Mouse (Mus musculus) kidney, embryonic 15.5 days (tissue): ENCODE measurements around the gene Tdrd6. TPM values are rescaled to one million over a fixed set of nuclear protein-coding genes. Genes with fewer than 3 reads are reported as not detected.

ENCODE experiments used
- ATAC-seq: fragments of 200-750 bp; cut with Nextera tagmentation; replicated peaks from 2 replicates; pipeline ENCODE4 v1.8.0; 2017; ENCODE audit warnings: moderate TSS enrichment; ENCODE audit not compliant: low FRiP score
- H3K27ac ChIP-seq: fragments of 300-500 bp; sonication (generic); 2 replicates; pipeline ENCODE4 v1.5.1; 2015; ENCODE audit warnings: mild to moderate bottlenecking, inconsistent platforms
- H3K27me3 ChIP-seq: fragments of 300-500 bp; sonication (generic); 2 replicates; pipeline ENCODE4 v1.6.1; 2015; ENCODE audit warnings: inconsistent platforms
- H3K36me3 ChIP-seq: fragments of 300-500 bp; sonication (generic); 2 replicates; pipeline ENCODE4 v1.6.1; 2015; ENCODE audit warnings: inconsistent platforms
- H3K4me1 ChIP-seq: fragments of 300-500 bp; sonication (generic); 2 replicates; pipeline ENCODE4 v1.6.1; 2015; ENCODE audit warnings: inconsistent platforms
- H3K4me2 ChIP-seq: fragments of 300-500 bp; sonication (generic); 2 replicates; pipeline ENCODE4 v1.6.1; 2015; ENCODE audit warnings: moderate library complexity, mild to moderate bottlenecking, inconsistent platforms
- H3K4me3 ChIP-seq: fragments of 300-500 bp; sonication (generic); replicated peaks from 2 replicates; pipeline ENCODE4 v1.5.1; 2015; ENCODE audit warnings: mild to moderate bottlenecking, inconsistent platforms
- H3K9ac ChIP-seq: fragments of 300-500 bp; sonication (generic); 2 replicates; pipeline ENCODE4 v1.6.1; 2015; ENCODE audit warnings: mild to moderate bottlenecking, inconsistent platforms
- H3K9me3 ChIP-seq: fragments of 300-500 bp; sonication (generic); replicated peaks from 2 replicates; pipeline ENCODE4 v1.6.1; 2016; ENCODE audit warnings: inconsistent platforms
- WGBS: fragments of 180-500 bp; shearing (Covaris S2); methylation state at CpG from one replicate; pipeline ENCODE4 v1.1.7; 2015; ENCODE audit warnings: mixed read lengths; 5-methylcytosine and 5-hydroxymethylcytosine counted together
- polyA plus RNA-seq: library from polyadenylated mRNA; unstranded; fragments of >200 nt; fragmentation: Nextera tagmentation; extraction: Ambion mirVana; gene quantifications from 2 replicates; pipeline ENCODE4 v1.2.1, GENCODE M21; 2015

Gene Tdrd6
- polyA plus RNA-seq, 1 experiment from 2014 or later = 0.03 TPM

- no peak for ATAC-seq
- Histone ChIP-seq H3K27me3 (no peaks in the 10 kb centered on the region), H3K27ac (no peak overlapping the region), H3K9ac (no peak overlapping the region), H3K9me3 (no peaks in the 10 kb centered on the region), H3K36me3 (peaks cover 11% of the 10 kb centered on the region), H3K4me2 (no peak overlapping the region), H3K4me3 (no peak overlapping the region), H3K4me1 (no peaks in the 10 kb centered on the region)
- WGBS = 17% methylated on average over 3 of the region's 3 CpGs
These were observed 23.4 kb downstream of the Tdrd6 start for GRCm38 (mm10) chr17:43606704-43607103.

- H3K4me1 ChIP-seq = no peaks in the 10 kb centered on the region
- ATAC-seq = no peak
- peaks cover 16% of the 10 kb centered on the region; the same call in 1 of the 2 replicates for H3K36me3 ChIP-seq
- no peaks in the 10 kb centered on the region for H3K9me3 ChIP-seq
- WGBS = 72% methylated on average over 4 of the region's 4 CpGs
- no peak overlapping the region for H3K4me3 ChIP-seq
- H3K4me2 ChIP-seq = no peak overlapping the region
- no peaks in the 10 kb centered on the region for H3K27me3 ChIP-seq
- H3K27ac ChIP-seq = no peak overlapping the region
- no peak overlapping the region for H3K9ac ChIP-seq
These were observed 31.4 kb downstream of the Tdrd6 start for GRCm38 (mm10) chr17:43598706-43599105.

DNA sequence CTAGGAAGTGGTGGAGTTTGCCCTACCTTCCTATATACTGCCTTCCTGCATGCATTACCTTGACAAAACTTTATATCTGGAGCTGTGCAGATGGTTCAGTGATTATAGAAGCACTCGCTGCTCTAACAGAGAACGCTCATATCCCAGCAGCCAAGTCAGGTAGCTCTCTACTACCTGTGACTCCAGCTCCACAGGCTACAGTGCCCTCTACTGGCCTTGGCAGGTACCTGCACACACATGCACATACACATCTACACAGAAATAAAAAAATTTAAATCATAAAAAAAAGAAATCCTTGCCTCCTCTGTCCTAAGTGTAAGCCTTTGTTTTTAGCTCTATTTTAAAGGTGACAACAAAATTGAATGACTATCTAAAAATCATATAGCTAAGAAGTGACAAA, 32.4 kb downstream of the Tdrd6 start:
- H3K4me2 ChIP-seq = no peak overlapping the region
- ATAC-seq = no peak
- H3K4me3 ChIP-seq = no peak overlapping the region
- H3K27ac ChIP-seq = no peak overlapping the region
- H3K9me3 ChIP-seq = no peaks in the 10 kb centered on the region
- no peak overlapping the region for H3K9ac ChIP-seq
- WGBS = 94% methylated on average over 2 of the region's 2 CpGs
- H3K27me3 ChIP-seq = no peaks in the 10 kb centered on the region
- H3K4me1 ChIP-seq = no peaks in the 10 kb centered on the region
- H3K36me3 ChIP-seq = peaks cover 12% of the 10 kb centered on the region; the same call in 1 of the 2 replicates

DNA sequence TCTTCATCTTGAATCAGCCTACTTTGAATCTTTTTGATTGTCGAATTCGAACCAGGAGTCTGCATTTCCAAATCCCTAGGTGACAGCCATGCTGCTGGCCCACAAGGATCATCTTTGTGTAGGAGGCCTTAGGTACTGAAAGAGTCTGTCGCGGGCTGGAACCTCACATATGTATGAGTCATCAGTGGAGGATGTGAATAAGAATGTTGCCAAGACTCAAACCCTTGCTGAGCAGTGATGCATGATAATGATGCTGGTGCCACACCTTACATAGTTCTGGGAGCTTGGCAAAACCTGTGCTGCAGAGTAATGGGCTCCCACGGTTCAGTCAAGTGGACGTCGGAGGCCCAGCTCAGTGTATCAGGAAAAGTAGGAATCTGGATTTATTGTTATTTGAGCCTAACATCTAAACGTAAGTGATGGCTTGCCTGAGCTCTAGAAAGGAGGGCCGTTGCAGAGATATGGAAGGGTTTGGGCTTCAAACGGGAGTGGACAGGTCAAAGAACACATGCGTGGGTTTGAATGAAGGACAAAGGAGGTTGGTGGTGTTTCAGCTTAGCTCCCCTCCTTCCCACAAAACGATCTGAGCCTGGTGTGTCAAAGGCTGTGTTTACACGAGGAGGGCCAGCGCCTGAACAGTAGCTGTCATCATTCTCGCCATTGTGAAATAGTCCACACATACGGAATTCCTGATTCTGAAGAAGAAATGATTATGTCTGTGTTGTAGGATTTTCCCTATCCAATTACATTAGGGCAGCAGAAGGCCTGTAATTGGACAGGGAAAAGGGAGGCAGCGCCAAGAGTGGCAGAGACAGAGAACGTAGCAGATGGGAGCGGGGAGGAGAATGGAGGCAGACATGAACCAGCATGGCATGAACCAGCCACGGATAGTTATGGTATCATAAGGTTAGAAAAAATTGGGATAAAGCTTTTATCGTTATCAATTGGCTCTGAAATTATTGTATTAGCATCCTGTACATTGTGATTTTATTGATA, 37.5 kb downstream of the Tdrd6 start:
- Histone ChIP-seq H3K27ac (no peak overlapping the region), H3K27me3 (no peaks in the 10 kb centered on the region), H3K9ac (no peak overlapping the region), H3K36me3 (peaks cover 6% of the 10 kb centered on the region; the same call in 1 of the 2 replicates), H3K4me3 (no peak overlapping the region), H3K9me3 (no peaks in the 10 kb centered on the region), H3K4me1 (no peaks in the 10 kb centered on the region), H3K4me2 (no peak overlapping the region)
- WGBS = 82% methylated on average over 21 of the region's 21 CpGs
- no peak for ATAC-seq

DNA sequence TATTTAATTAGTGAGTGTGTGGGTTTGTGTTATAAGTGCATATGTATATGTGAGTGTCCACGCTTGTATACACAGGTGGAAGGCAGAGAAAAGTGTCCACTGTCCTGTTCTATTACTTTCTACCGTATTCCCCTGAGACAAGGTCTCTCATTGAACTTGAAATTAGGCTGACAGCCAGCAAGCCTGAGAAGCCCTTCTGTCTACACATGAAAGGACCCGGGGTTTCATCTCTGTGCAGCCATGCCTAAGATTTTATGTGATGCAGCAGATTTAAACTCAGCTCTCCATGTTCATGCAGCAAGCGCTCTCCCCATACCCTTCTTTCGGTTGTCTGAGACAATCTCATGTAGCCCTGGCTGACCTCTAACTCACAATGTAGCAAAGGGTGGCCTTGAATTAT, 39.6 kb downstream of the Tdrd6 start:
- Histone ChIP-seq H3K4me2 (no peak overlapping the region), H3K27ac (no peak overlapping the region), H3K4me3 (no peak overlapping the region), H3K4me1 (no peaks in the 10 kb centered on the region), H3K9me3 (no peaks in the 10 kb centered on the region), H3K9ac (no peak overlapping the region), H3K27me3 (no peaks in the 10 kb centered on the region), H3K36me3 (no peaks in the 10 kb centered on the region)
- no peak for ATAC-seq
- 85% methylated on average over 5 of the region's 5 CpGs for WGBS

DNA sequence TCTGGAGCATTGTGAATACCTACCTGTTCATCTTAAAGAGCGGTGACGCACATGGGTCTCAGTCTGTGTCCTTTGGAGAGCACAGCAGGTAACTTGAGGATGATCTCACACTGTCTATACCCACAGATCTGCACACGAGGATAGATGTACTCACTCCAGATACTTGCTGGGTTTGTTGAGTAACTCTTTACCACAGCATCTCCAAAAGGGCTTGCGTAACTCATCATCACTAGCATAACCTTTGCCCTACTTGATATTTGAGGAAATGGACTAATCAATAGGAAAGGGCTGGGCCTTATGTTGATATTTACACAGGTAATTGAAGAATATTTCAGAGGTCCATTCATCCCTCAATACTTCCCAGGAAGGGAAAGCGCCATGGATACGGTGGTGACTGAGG, 40.3 kb downstream of the Tdrd6 start:
- H3K27ac ChIP-seq = no peak overlapping the region
- H3K9me3 ChIP-seq = no peaks in the 10 kb centered on the region
- H3K4me2 ChIP-seq = no peak overlapping the region
- ATAC-seq = no peak
- H3K4me3 ChIP-seq = no peak overlapping the region
- H3K27me3 ChIP-seq = no peaks in the 10 kb centered on the region
- no peak overlapping the region for H3K9ac ChIP-seq
- peaks cover 3% of the 10 kb centered on the region; the same call in 1 of the 2 replicates for H3K4me1 ChIP-seq
- WGBS = 92% methylated on average over 6 of the region's 6 CpGs
- no peaks in the 10 kb centered on the region for H3K36me3 ChIP-seq

GRCm38 (mm10) chr17:43587278-43587677, 42.8 kb downstream of the Tdrd6 start:
- no peaks in the 10 kb centered on the region for H3K27me3 ChIP-seq
- no peak overlapping the region for H3K9ac ChIP-seq
- H3K4me1 ChIP-seq = peaks cover 15% of the 10 kb centered on the region
- no peaks in the 10 kb centered on the region for H3K36me3 ChIP-seq
- no peak overlapping the region for H3K4me3 ChIP-seq
- no peak overlapping the region for H3K27ac ChIP-seq
- H3K9me3 ChIP-seq = no peaks in the 10 kb centered on the region
- ATAC-seq = no peak
- H3K4me2 ChIP-seq = no peak overlapping the region
- 87% methylated on average over 2 of the region's 2 CpGs for WGBS

GRCm38 (mm10) chr17:43584771-43585170, 45.3 kb downstream of the Tdrd6 start:
- peaks cover 32% of the 10 kb centered on the region for H3K4me1 ChIP-seq
- no peaks in the 10 kb centered on the region for H3K9me3 ChIP-seq
- no peaks in the 10 kb centered on the region for H3K36me3 ChIP-seq
- H3K27ac ChIP-seq = 0 out of 2 replicates have a peak overlapping the region, but pooled peaks have one; percentile 60
- ATAC-seq = no peak
- H3K9ac ChIP-seq = no peak overlapping the region
- H3K4me2 ChIP-seq = no peak overlapping the region
- H3K27me3 ChIP-seq = no peaks in the 10 kb centered on the region
- no peak overlapping the region for H3K4me3 ChIP-seq
- 47% methylated on average over 7 of the region's 7 CpGs for WGBS

- no peaks in the 10 kb centered on the region for H3K36me3 ChIP-seq
- 11% methylated on average over 8 of the region's 8 CpGs for WGBS
- H3K9ac ChIP-seq = no peak overlapping the region
- peak overlapping the region; percentile 17; the same call in 1 of the 2 replicates for H3K4me3 ChIP-seq
- no peaks in the 10 kb centered on the region for H3K27me3 ChIP-seq
- H3K9me3 ChIP-seq = no peaks in the 10 kb centered on the region
- peak overlapping the region; percentile 83 for H3K27ac ChIP-seq
- H3K4me2 ChIP-seq = peak overlapping the region; percentile 49
- peaks cover 32% of the 10 kb centered on the region for H3K4me1 ChIP-seq
- peak; percentile 86 for ATAC-seq
These were observed 49.1 kb downstream of the Tdrd6 start for GRCm38 (mm10) chr17:43581012-43581467.

- Histone ChIP-seq H3K36me3 (no peaks in the 10 kb centered on the region), H3K4me3 (peak overlapping the region; percentile 17; the same call in 1 of the 2 replicates), H3K27me3 (no peaks in the 10 kb centered on the region), H3K9me3 (no peaks in the 10 kb centered on the region), H3K27ac (peak overlapping the region; percentile 83), H3K4me1 (peaks cover 32% of the 10 kb centered on the region), H3K4me2 (peak overlapping the region; percentile 49), H3K9ac (no peak overlapping the region)
- 12% methylated on average over 3 of the region's 3 CpGs for WGBS
- ATAC-seq = 0 out of 2 replicates have a peak, but pooled peaks have one; percentile 29
These were observed 49.6 kb downstream of the Tdrd6 start for GRCm38 (mm10) chr17:43580456-43580855.

GRCm38 (mm10) chr17:43573624-43574073, 56.5 kb downstream of the Tdrd6 start:
- Histone ChIP-seq H3K4me1 (peaks cover 23% of the 10 kb centered on the region), H3K9me3 (no peaks in the 10 kb centered on the region), H3K9ac (no peak overlapping the region), H3K27ac (no peak overlapping the region), H3K4me3 (no peak overlapping the region), H3K36me3 (no peaks in the 10 kb centered on the region), H3K27me3 (no peaks in the 10 kb centered on the region), H3K4me2 (no peak overlapping the region)
- ATAC-seq = no peak
- WGBS = 26% methylated on average over 3 of the region's 3 CpGs

DNA sequence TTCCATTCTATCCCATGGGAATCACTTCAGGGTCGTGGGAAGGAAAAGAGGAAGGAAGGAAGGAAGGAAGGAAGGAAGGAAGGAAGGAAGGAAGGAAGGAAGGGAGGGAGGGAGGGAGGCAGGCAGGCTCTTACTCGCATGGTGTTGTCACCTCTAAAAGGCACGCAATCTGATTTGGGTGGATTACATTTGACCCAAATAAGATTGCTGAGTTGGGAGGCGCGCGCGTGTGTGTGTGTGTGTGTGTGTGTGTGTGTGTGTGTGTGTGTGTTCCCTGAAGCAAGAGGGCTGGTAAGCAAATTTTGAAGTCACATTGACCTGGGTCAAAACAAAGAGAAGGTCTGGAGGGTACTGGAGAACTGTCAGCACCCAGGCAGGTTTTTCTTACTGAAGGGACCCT, 60.8 kb downstream of the Tdrd6 start:
- ATAC-seq = no peak
- H3K4me3 ChIP-seq = peak overlapping the region; percentile 53
- H3K27me3 ChIP-seq = no peaks in the 10 kb centered on the region
- H3K4me2 ChIP-seq = peak overlapping the region; percentile 86
- H3K27ac ChIP-seq = no peak overlapping the region
- WGBS = 42% methylated on average over 7 of the region's 7 CpGs
- H3K9me3 ChIP-seq = no peaks in the 10 kb centered on the region
- H3K4me1 ChIP-seq = peaks cover 31% of the 10 kb centered on the region
- no peak overlapping the region for H3K9ac ChIP-seq
- no peaks in the 10 kb centered on the region for H3K36me3 ChIP-seq
